Mouse (Mus musculus): Measurements from ENCODE around the gene Celf6.

DNA sequence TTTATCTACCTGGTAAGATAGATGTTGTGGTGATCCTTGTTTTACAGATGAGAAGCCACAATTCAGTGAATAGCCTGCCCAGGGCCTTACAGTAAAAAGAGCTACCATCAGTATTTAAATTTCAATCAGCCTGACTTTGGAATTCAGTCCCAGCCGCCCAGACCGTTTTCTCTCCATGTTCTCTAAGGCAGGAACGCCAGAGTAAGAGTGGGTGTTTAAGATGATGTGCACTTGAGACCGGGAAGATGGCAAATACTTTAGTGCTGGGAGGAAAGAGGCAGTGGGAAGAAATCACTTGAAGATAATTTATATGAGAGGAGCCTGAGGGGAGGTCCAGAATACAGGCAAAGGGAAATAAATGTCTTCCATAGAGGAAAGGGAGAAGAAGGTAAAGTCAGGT, 27.6 kb upstream of the Celf6 start:
- no peak for TF ChIP-seq EP300 (IDR thresholded peaks at IDR 0.05; ENCODE audit: low read depth)
- TF ChIP-seq CTCF (IDR thresholded peaks at IDR 0.05; ENCODE audit: low read depth): no peak

Measured in liver, embryonic 14.5 days (tissue).